Mouse (Mus musculus) duodenum, adult 2 months (tissue): ENCODE measurements around the gene Cdh8. TPM values are rescaled to one million over a fixed set of nuclear protein-coding genes. Genes with fewer than 3 reads are reported as not detected.

Experiments used
- polyA plus RNA-seq: library from polyadenylated mRNA; depleted of rRNA; stranded (reverse); fragments of >200 nt; gene quantifications from 2 replicates; pipeline ENCODE4 v1.2.3, GENCODE M21; 2012; ENCODE audit warnings: low replicate concordance; rRNA removed

Cdh8 gene
- not detected in 2 replicates for polyA plus RNA-seq

GRCm38 (mm10) chr8:99415966-99416781 is at the start of gene Cdh8:
Gene Cdh8, minus strand, starts transcription at chr8:99416471.

